Mouse (Mus musculus) limb, embryonic 14.5 days (tissue): ENCODE results near the gene Olfr518. TPM values are rescaled to one million over a fixed set of nuclear protein-coding genes. Genes with fewer than 3 reads are reported as not detected.

Experiments used
- ATAC-seq: fragments of 200-750 bp; cut with Nextera tagmentation; 2 replicates; pipeline ENCODE4 v1.8.0; 2017; ENCODE audit warnings: low read depth, moderate number of reproducible peaks, moderate TSS enrichment; ENCODE audit not compliant: low FRiP score
- DNase-seq: peaks from one replicate; pipeline ENCODE4 v3.0.0-alpha.2; 2015; ENCODE audit warnings: low spot score
- H3K27ac ChIP-seq: fragments of 300-500 bp; sonication (generic); replicated peaks from 2 replicates; pipeline ENCODE4 v1.5.1; 2014; ENCODE audit warnings: low read depth, mild to moderate bottlenecking, low read length, moderate library complexity, mixed read lengths
- H3K27me3 ChIP-seq: fragments of 300-500 bp; sonication (generic); 2 replicates; pipeline ENCODE4 v1.6.1; 2014; ENCODE audit warnings: low read length, mixed read lengths; ENCODE audit not compliant: control insufficient read depth, insufficient read depth
- H3K36me3 ChIP-seq: fragments of 300-500 bp; sonication (generic); 2 replicates; pipeline ENCODE4 v1.6.1; 2014; ENCODE audit warnings: mild to moderate bottlenecking, low read length, moderate library complexity, mixed read lengths; ENCODE audit not compliant: control insufficient read depth, insufficient read depth
- H3K4me1 ChIP-seq: fragments of 300-500 bp; sonication (generic); 2 replicates; pipeline ENCODE4 v1.6.1; 2014; ENCODE audit warnings: antibody characterized with exemption, low read length, mixed read lengths; ENCODE audit not compliant: control insufficient read depth, insufficient read depth
- H3K4me2 ChIP-seq: fragments of 300-500 bp; sonication (generic); replicated peaks from 2 replicates; pipeline ENCODE4 v1.6.1; 2014; ENCODE audit warnings: low read depth, mild to moderate bottlenecking, low read length, moderate library complexity; ENCODE audit not compliant: severe bottlenecking
- H3K4me3 ChIP-seq: fragments of 300-500 bp; sonication (generic); replicated peaks from 2 replicates; pipeline ENCODE4 v1.5.1; 2014; ENCODE audit warnings: low read length
- H3K9ac ChIP-seq: fragments of 300-500 bp; sonication (generic); 2 replicates; pipeline ENCODE4 v1.6.1; 2014; ENCODE audit warnings: mild to moderate bottlenecking, low read depth, low read length, moderate library complexity; ENCODE audit not compliant: severe bottlenecking
- H3K9me3 ChIP-seq: fragments of 300-500 bp; sonication (generic); 2 replicates; pipeline ENCODE4 v1.6.1; 2016; ENCODE audit warnings: low read length; ENCODE audit not compliant: control insufficient read depth
- POLR2A ChIP-seq: fragments of 200-500 bp; IDR thresholded peaks from 2 replicates; pipeline ENCODE4 v1.8.0; 2012; ENCODE audit warnings: inconsistent platforms, mild to moderate bottlenecking, moderate library complexity, borderline replicate concordance; ENCODE audit not compliant: insufficient read depth, insufficient read length; ENCODE audit errors: extremely low read depth
- WGBS: fragments of 180-500 bp; shearing (Covaris S2); extraction: QIAGEN DNeasy Blood & Tissue Kit; methylation state at CpG from one replicate; pipeline ENCODE4 v1.1.7; 2014; 5-methylcytosine and 5-hydroxymethylcytosine counted together
- polyA plus RNA-seq, 2 experiments: library from polyadenylated mRNA; depleted of rRNA in 1 of 2; stranded (reverse) in 1 of 2; unstranded in 1 of 2; fragments of >200 nt; fragmentation: Nextera tagmentation in 1 of 2; extraction: Ambion mirVana in 1 of 2; gene quantifications; 2 replicates each; pipeline versions ENCODE4 v1.2.1 to v1.2.3; 2012 to 2014

Gene Olfr518
- not detected in 2 replicates for polyA plus RNA-seq (2012; rRNA removed)
- polyA plus RNA-seq (2014; fragmentation: Nextera tagmentation; extraction: Ambion mirVana): not detected in 2 replicates

DNA sequence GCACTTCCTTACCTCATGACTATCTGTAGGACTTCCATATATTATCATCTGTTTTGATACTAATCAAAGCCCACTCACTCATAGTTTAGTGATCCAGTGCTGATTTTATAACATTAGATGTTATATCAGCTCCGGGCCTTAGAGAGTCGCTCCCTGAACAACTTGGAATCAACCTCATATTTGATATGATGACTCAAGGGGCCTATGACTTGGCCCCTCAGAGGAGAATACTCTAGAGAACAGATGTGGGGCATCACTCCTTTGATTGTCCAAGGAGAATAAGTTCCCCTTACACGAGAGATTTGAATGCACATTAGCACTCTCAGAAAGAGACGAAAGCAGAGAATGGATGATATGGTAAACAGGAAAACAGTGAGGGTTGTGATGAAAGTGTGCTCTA lies at the start of gene Olfr518:
Gene Olfr518, minus strand, starts transcription at position 101 of the 400 bp plus-strand sequence.
- H3K4me3 ChIP-seq: no peak within 1 kb of the TSS
- no peak for DNase-seq
- H3K27me3 ChIP-seq: no peaks in the 10 kb centered on the region
- no peaks in the 10 kb centered on the region for H3K9me3 ChIP-seq
- no peaks in the 10 kb centered on the region for H3K36me3 ChIP-seq
- no peak for TF ChIP-seq POLR2A
- H3K4me2 ChIP-seq: no peak within 1 kb of the TSS
- no peak for ATAC-seq
- WGBS: 81% methylated on average over 4 of the region's 4 CpGs
- H3K4me1 ChIP-seq: no peaks in the 10 kb centered on the region
- H3K27ac ChIP-seq: no peak within 1 kb of the TSS
- no peak within 1 kb of the TSS for H3K9ac ChIP-seq

DNA sequence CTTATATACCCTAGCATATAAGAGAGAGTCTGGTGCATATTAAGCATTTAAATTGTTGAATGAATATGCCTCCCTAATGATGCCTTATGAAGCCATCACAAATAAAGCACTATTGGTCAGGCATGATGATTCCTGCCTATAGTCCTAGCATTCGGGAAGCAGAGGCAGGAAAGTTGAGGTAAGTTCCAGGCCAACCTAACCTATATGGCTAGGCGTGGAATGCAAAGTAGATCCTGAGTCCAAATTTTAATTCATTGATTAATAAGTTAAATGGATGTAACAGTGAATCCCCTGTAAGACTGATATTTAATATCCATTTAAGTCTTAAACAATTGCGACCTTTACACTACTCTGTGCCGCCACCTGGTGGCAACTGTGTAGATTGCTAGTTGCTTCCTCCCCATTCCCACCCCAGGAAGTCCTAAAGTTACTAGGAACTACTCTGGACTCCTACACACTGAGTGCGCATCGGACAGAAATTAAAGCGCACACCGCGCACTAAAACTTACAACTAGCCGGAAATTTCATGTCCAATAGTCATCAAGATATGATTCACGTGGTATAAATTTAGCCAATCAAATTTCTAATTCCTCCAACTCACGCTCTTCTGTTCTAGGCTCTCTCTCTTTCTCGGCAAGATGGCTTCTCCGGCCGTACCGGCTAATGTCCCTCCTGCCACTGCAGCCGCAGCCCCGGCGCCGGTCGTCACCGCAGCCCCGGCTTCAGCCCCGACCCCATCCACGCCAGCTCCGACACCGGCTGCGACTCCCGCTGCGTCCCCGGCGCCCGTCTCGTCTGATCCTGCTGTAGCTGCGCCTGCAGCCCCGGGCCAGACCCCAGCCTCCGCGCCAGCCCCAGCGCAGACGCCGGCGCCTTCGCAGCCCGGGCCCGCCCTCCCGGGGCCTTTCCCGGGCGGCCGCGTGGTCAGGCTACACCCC lies 49.3 kb upstream of the Olfr518 start, which contains the start of gene Eif3f:
Gene Eif3f, plus strand, starts transcription at position 624 of the 938 bp plus-strand sequence.
- Histone ChIP-seq H3K4me3 (peak within 1 kb of the TSS; percentile 91), H3K27me3 (no peaks in the 10 kb centered on the region), H3K9me3 (no peaks in the 10 kb centered on the region), H3K27ac (peak within 1 kb of the TSS; percentile 72), H3K9ac (peak within 1 kb of the TSS; percentile 93), H3K4me1 (peaks cover 11% of the 10 kb centered on the region), H3K36me3 (peaks cover 19% of the 10 kb centered on the region), H3K4me2 (peak within 1 kb of the TSS; percentile 81)
- DNase-seq (peak; percentile 98), ATAC-seq (peak; percentile 100)
- WGBS: 1% methylated on average over 49 of the region's 50 CpGs
- TF ChIP-seq POLR2A: peak; percentile 74; the same call in 1 of the 2 replicates

- no peaks in the 10 kb centered on the region for H3K9me3 ChIP-seq
- no peak for TF ChIP-seq POLR2A
- H3K4me3 ChIP-seq: no peak within 1 kb of the TSS
- no peaks in the 10 kb centered on the region for H3K36me3 ChIP-seq
- no peak within 1 kb of the TSS for H3K4me2 ChIP-seq
- H3K27me3 ChIP-seq: no peaks in the 10 kb centered on the region
- no peaks in the 10 kb centered on the region for H3K4me1 ChIP-seq
- no peak within 1 kb of the TSS for H3K27ac ChIP-seq
- no peak for ATAC-seq
- 47% methylated on average over 6 of the region's 6 CpGs for WGBS
- no peak within 1 kb of the TSS for H3K9ac ChIP-seq
- DNase-seq: no peak
Measured at GRCm38 (mm10) chr7:108929726-108930393, 45.1 kb upstream of the Olfr518 start, which contains the start of gene Nlrp10. Gene Nlrp10, minus strand, starts transcription at chr7:108930178.

DNA sequence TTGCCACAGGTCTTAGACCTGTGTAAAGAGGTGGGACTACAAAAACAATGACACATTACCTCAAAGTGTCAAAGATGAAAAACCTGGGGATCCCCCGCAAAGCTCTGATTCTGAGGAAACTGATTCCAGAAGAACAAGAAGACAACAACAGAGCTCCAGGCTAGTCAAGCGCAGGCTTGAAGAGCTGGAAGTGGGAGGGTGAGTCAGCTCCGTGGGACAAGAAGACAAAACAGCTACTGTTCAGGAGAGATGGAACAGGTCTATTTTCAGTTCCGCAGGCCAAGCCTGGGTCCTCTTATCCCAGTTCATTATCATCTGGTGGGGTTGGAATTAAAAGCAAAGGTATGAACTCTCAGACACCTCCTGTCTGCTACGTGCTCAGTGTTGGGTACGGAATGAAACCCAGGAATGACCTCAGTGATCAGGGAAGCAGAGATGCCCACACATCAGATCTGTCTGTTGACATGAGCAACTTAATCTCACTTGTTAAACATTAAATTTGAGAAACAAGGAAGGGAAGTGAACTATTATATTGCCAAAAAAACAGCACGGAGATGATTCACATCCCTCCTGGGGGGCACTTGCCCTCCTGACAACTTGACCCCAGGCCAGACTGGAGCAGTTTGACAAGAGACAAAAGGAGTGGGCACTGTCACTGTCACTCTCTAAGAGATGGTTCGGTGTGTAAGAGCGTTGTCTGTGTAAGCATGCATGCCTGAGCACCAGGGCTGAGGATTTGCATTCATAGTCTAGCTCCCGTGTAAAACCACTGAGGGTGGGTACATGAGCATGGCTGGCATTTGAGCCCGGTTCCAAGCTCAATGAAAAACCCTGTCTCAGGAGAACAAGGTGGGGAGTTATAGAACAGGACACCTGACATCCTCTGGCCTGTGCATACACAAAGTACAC lies 43.7 kb upstream of the Olfr518 start:
- WGBS: 75% methylated on average over 11 of the region's 11 CpGs
- Histone ChIP-seq H3K4me2 (no peak overlapping the region), H3K27ac (no peak overlapping the region), H3K27me3 (no peaks in the 10 kb centered on the region), H3K4me1 (no peaks in the 10 kb centered on the region), H3K36me3 (no peaks in the 10 kb centered on the region), H3K9me3 (no peaks in the 10 kb centered on the region), H3K9ac (no peak overlapping the region), H3K4me3 (no peak overlapping the region)
- no peak for DNase-seq
- no peak for ATAC-seq
- no peak for TF ChIP-seq POLR2A
